Mouse (Mus musculus) urinary bladder, postnatal 25 days (tissue): ENCODE results near the gene Tff2.

ENCODE experiments used
- DNase-seq: peaks from one replicate; pipeline ENCODE4 v3.0.0; 2022; ENCODE audit warnings: low spot score

Tff2 gene

GRCm38 (mm10) chr17:31136291-31136690 is 7.8 kb downstream of the Tff2 start:
- DNase-seq: no peak

DNA sequence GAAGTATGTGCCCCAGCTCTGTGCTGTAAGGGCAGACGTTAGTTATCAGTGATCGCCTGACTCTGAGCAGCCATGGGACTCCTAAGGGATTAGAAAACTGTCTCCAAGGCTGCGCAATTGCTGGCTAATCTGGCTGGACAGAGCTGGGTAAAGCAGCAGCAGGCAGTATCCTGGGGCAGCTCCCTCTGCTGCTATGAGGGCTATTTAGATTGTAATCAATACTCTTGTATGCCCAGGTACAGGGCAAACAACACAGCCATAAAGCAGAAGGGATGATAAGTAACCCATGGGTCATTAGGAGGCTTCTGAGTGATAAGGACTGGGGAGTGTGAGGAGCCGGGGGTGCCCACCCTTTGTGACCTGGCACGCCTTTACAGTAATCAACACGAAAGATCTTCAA is 9.2 kb downstream of the Tff2 start:
- no peak for DNase-seq

DNA sequence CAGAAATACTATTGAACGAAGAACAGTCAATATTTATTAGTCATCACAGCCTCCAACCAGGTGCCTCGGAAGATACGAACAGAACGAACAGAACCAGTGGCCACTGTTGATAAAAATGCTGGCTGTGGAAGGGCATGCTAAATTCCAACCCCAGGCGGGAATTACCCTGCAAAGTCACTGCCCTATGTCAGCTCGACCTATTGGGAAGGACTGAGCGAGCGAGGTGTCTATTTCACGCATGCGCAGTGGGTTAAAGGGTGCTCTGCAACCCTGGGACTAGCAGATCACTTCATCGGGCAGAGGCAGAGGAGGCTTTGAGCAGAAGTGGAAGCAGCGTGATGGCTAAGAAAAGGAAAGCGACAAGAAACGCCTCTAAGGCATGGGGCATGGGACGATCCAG is 10.3 kb downstream of the Tff2 start:
- DNase-seq: no peak

DNA sequence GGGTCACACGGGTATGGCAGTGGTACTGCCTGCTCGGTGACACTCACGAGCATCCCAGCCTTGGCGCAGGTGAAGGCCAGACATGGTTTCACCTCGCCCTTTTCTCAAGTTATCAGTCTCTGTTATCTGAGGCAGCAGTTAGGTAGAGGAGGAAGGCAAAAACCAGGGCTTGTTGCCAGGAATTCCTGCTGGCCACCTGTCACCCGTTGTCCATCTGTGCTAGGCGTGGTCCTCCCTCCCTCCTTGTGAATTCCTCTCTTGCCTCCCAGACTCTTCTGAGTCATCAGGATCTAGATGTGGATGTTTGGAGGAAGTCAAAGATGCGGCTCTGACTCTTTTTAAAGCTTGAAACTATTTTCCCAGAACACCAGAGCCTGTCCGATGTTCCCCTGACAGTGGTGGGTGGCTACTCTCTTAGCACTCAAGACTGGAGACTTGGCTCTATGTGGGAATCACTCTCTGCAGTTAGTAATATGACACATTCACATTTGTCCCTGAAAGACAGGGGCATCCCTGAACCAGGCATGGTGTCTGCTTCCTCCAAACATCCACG is 12.7 kb downstream of the Tff2 start:
- DNase-seq: no peak

DNA sequence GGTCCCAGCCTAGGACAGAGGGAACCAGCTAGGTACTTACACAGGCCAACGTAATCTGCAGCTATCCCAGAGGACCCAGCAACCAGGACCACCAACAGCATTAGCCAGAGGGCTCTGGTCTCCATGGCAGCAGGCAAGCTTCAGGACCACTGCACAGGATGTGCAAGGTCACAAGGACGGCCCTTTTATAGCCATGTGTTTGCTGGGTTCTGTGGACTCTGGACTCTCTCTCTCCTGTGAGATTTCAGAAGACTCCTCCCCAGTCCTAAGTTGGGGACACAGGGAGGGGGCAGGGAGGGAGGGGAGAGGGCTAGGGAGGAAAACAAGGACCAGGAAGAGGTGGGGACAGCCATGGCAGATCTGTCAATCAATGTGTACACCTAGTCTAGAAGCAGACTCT is 14.6 kb downstream of the Tff2 start, which contains the start of gene Tff3:
Gene Tff3 (minus strand): TSS at position 195 of the 400 bp plus-strand sequence.
- DNase-seq: no peak

DNA sequence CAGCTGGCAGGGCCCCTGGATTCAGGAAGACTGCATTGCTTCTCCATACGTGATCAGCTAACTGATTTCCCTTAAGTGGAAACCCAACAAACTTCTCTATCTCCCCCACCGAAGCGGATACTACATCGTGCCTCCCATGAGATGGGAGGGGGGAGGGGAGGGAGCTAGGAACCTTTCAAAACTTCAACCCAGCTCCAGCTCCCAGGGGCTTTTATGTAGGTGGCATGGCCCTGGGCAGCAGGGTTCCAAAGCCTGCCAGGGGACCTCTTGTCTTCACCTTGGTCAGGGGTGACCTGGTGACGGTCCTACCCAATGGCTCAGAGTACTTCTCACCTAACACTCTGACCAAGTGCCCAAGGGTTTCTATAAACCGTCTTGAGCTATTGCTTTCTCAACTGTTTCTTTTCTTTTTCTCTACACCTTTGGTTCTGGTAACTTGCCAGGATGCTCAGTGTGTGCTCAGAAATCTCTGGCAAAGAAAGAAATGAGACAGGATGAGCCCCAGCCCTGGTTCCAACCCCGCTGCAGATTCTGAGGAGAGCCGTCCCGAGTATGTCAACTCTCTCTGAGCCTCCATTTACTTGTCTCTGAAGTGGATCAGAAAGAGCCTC is 15.3 kb downstream of the Tff2 start:
- no peak for DNase-seq

- no peak for DNase-seq
Measured at GRCm38 (mm10) chr17:31125548-31126266, 18.4 kb downstream of the Tff2 start.

- DNase-seq: peak; percentile 27
Measured at GRCm38 (mm10) chr17:31121975-31122374, 22.1 kb downstream of the Tff2 start.

GRCm38 (mm10) chr17:31119429-31119828 is 24.7 kb downstream of the Tff2 start:
- DNase-seq: peak; percentile 78

DNA sequence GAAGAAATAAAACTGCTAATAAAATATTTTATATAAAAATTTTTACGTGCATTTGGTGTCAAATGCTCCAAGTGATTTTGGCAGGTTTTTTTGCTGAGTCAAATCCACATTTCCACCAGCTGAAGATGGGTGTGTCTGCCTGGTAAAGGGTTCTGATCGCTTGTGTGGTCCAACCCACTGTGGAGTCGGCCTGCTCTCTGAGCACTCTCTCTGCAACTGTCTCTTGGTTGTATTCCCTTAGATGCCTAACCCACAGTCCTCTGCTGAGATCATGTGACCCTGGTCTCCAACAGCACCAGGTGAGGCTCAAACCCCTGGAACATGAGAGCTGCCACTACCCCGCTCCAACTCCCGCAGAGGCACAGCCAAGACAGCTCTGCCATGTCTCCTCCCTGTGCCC is 26.1 kb downstream of the Tff2 start:
- no peak for DNase-seq

- DNase-seq: no peak
Measured at GRCm38 (mm10) chr17:31116063-31116462, 28.0 kb downstream of the Tff2 start.

GRCm38 (mm10) chr17:31113191-31113856 is 30.8 kb downstream of the Tff2 start:
- no peak for DNase-seq

DNA sequence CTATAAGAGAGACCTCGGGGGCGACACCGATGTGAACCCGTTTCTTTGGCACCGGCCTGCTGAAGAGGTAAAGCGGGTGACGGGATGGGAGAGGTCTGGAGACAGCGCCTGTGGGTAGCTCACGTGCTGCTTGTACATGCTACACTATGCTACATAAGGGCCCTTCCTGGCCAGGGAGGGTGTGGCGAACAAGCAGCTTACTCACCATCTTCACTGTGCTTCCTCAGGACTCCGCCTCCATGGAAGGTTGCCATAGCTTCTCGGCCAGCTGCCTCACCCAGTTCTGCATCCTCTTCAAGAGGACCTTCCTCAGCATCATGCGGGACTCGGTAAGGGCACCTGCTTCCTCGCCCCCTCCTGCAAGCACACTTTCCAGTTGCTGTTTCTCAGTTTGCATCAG is 35.7 kb downstream of the Tff2 start:
- peak; percentile 8 for DNase-seq

DNA sequence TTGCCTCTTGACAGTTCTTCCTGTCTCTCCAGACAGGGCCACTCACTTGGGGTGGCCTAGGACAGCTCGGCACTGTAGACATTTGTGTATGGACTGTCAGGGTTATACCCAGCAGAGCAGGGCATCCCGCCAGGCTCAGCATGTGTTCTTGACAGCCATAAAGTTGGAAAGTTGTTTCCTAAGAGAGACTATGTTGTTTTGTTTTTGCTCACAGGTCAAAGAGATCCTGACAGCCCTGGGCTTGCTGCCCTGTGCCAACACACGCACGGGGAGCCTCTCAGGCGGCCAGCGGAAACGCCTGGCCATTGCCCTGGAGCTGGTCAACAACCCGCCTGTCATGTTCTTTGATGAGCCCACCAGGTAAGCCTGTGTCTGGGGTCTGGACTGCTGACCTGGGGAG is 40.3 kb downstream of the Tff2 start:
- no peak for DNase-seq

- no peak for DNase-seq
Measured at GRCm38 (mm10) chr17:31103007-31103570, 41.0 kb downstream of the Tff2 start.

DNA sequence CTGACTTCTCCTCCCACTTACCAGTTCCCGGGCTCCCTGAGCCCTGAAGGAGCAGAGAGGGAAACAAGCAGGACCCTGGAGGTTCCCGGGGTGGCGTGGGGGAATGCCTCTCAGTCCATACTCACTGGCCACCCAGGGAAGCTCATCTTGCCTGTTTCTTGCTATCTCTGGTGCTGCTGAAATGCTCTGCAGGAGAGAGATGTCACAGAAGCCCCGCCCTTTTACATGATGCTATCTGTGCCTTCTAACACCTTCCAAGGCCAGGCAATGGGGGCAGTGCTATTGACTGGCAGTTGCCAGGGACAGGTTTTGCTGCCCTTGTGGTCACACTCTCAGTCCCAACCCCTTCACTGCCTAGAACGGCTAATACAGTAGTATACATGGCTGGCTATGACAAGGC is 45.3 kb downstream of the Tff2 start:
- DNase-seq: no peak

DNA sequence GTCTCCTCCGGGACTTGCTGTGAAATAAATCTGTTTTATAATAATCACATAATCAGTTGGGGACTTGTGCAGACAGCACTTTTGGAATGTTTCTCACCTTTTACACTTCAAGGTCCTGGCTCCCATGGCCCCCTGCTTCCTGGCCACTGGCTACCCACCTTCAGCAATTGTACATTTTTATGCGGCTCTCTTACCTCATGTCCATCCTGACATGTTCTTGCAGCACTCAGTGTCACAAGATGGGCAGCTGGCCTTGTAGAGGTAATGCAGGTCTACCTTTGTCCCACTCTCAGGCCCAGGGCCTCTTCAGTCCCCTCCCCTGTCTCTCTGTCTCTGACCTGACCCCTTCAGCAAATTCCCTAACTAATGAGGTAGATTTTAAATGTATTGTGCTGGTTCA is 47.2 kb downstream of the Tff2 start:
- DNase-seq: no peak

- DNase-seq: no peak
Measured at GRCm38 (mm10) chr17:31095570-31095969, 48.5 kb downstream of the Tff2 start.

- no peak for DNase-seq
Measured at GRCm38 (mm10) chr17:31094781-31095180, 49.3 kb downstream of the Tff2 start.
